Mouse (Mus musculus): ENCODE measurements around the gene Pfkp. TPM values are rescaled to one million over a fixed set of nuclear protein-coding genes. Genes with fewer than 3 reads are reported as not detected.
A peak's percentile ranks its signal among the peaks of the same experiment; 100 is the strongest.

Gene Pfkp
- polyA plus RNA-seq, 1 experiment from 2014 or later = 348 TPM

- Histone ChIP-seq H3K36me3 (replicated peaks; ENCODE audit: control insufficient read depth, insufficient read depth) (no peaks in the 10 kb centered on the region), H3K27me3 (ENCODE audit: control insufficient read depth, insufficient read depth, low read length) (no peaks in the 10 kb centered on the region), H3K9ac (no peak overlapping the region), H3K27ac (no peak overlapping the region), H3K4me2 (replicated peaks) (peak overlapping the region; percentile 96; the same call in 1 of the 2 replicates), H3K4me1 (replicated peaks; ENCODE audit: control insufficient read depth, insufficient read depth, low read length) (no peaks in the 10 kb centered on the region; the same call in 1 of the 2 replicates), H3K9me3 (ENCODE audit: control insufficient read depth, low read length) (no peaks in the 10 kb centered on the region), H3K4me3 (replicated peaks; ENCODE audit: low read length) (no peak overlapping the region)
- WGBS = 68% methylated on average over 3 of the region's 3 CpGs
- ATAC-seq (ENCODE audit: low FRiP score) (no peak), DNase-seq (ENCODE audit: low spot score) (no peak)
Observed at GRCm38 (mm10) chr13:6649542-6649941, 965 bp upstream of the Pfkp start.

- Histone ChIP-seq H3K27me3 (ENCODE audit: control insufficient read depth, insufficient read depth, low read length) (no peaks in the 10 kb centered on the region), H3K4me1 (replicated peaks; ENCODE audit: control insufficient read depth, insufficient read depth, low read length) (no peaks in the 10 kb centered on the region; the same call in 1 of the 2 replicates), H3K9me3 (ENCODE audit: control insufficient read depth, low read length) (no peaks in the 10 kb centered on the region), H3K36me3 (replicated peaks; ENCODE audit: control insufficient read depth, insufficient read depth) (no peaks in the 10 kb centered on the region), H3K9ac (peak overlapping the region; percentile 77), H3K27ac (peak overlapping the region; percentile 72), H3K4me2 (replicated peaks) (peak overlapping the region; percentile 96), H3K4me3 (replicated peaks; ENCODE audit: low read length) (peak overlapping the region; percentile 70)
- ATAC-seq (ENCODE audit: low FRiP score) = peak; percentile 53
- under 1% methylated on average over 27 of the region's 28 CpGs for WGBS
- DNase-seq (ENCODE audit: low spot score) = no peak
Observed at GRCm38 (mm10) chr13:6647992-6648668, 447 bp downstream of the Pfkp start.

- under 1% methylated on average over 39 of the region's 39 CpGs for WGBS
- Histone ChIP-seq H3K4me3 (replicated peaks; ENCODE audit: low read length) (peak overlapping the region; percentile 70), H3K4me1 (replicated peaks; ENCODE audit: control insufficient read depth, insufficient read depth, low read length) (no peaks in the 10 kb centered on the region; the same call in 1 of the 2 replicates), H3K27me3 (ENCODE audit: control insufficient read depth, insufficient read depth, low read length) (no peaks in the 10 kb centered on the region), H3K4me2 (replicated peaks) (peak overlapping the region; percentile 96), H3K9ac (peak overlapping the region; percentile 77), H3K9me3 (ENCODE audit: control insufficient read depth, low read length) (no peaks in the 10 kb centered on the region), H3K36me3 (replicated peaks; ENCODE audit: control insufficient read depth, insufficient read depth) (no peaks in the 10 kb centered on the region), H3K27ac (peak overlapping the region; percentile 72)
- DNase-seq (ENCODE audit: low spot score) (peak; percentile 63), ATAC-seq (ENCODE audit: low FRiP score) (peak; percentile 70)
Observed at GRCm38 (mm10) chr13:6647067-6647991, 1.2 kb downstream of the Pfkp start.

- H3K9me3 ChIP-seq (ENCODE audit: control insufficient read depth, low read length) = no peaks in the 10 kb centered on the region
- H3K27ac ChIP-seq = peak overlapping the region; percentile 72; the same call in 1 of the 2 replicates
- H3K4me3 ChIP-seq (replicated peaks; ENCODE audit: low read length) = peak overlapping the region; percentile 70
- H3K4me1 ChIP-seq (replicated peaks; ENCODE audit: control insufficient read depth, insufficient read depth, low read length) = no peaks in the 10 kb centered on the region; the same call in 1 of the 2 replicates
- no peaks in the 10 kb centered on the region for H3K36me3 ChIP-seq (replicated peaks; ENCODE audit: control insufficient read depth, insufficient read depth)
- peak overlapping the region; percentile 77 for H3K9ac ChIP-seq
- ATAC-seq (ENCODE audit: low FRiP score) (no peak), DNase-seq (ENCODE audit: low spot score) (no peak)
- no peaks in the 10 kb centered on the region for H3K27me3 ChIP-seq (ENCODE audit: control insufficient read depth, insufficient read depth, low read length)
- peak overlapping the region; percentile 96 for H3K4me2 ChIP-seq (replicated peaks)
- WGBS = 41% methylated on average over 3 of the region's 3 CpGs
Observed at GRCm38 (mm10) chr13:6646674-6647066, 1.9 kb downstream of the Pfkp start.

- Histone ChIP-seq H3K9me3 (ENCODE audit: control insufficient read depth, low read length) (no peaks in the 10 kb centered on the region), H3K36me3 (replicated peaks; ENCODE audit: control insufficient read depth, insufficient read depth) (no peaks in the 10 kb centered on the region), H3K27me3 (ENCODE audit: control insufficient read depth, insufficient read depth, low read length) (no peaks in the 10 kb centered on the region), H3K9ac (peak overlapping the region; percentile 77), H3K4me3 (replicated peaks; ENCODE audit: low read length) (peak overlapping the region; percentile 70), H3K4me1 (replicated peaks; ENCODE audit: control insufficient read depth, insufficient read depth, low read length) (no peaks in the 10 kb centered on the region; the same call in 1 of the 2 replicates), H3K27ac (no peak overlapping the region), H3K4me2 (replicated peaks) (peak overlapping the region; percentile 96)
- WGBS = 75% methylated on average over 2 of the region's 2 CpGs
- ATAC-seq (ENCODE audit: low FRiP score) (no peak), DNase-seq (ENCODE audit: low spot score) (no peak)
Observed at GRCm38 (mm10) chr13:6646266-6646665, 2.3 kb downstream of the Pfkp start.

GRCm38 (mm10) chr13:6643968-6644367 lies 4.6 kb downstream of the Pfkp start:
- H3K9ac ChIP-seq = no peak overlapping the region

GRCm38 (mm10) chr13:6643026-6643425 lies 5.6 kb downstream of the Pfkp start:
- ATAC-seq (ENCODE audit: low FRiP score) = no peak
- no peaks in the 10 kb centered on the region; the same call in 1 of the 2 replicates for H3K4me1 ChIP-seq (replicated peaks; ENCODE audit: control insufficient read depth, insufficient read depth, low read length)
- DNase-seq (ENCODE audit: low spot score) = no peak
- H3K4me2 ChIP-seq (replicated peaks) = no peak overlapping the region
- no peak overlapping the region for H3K27ac ChIP-seq
- WGBS = 91% methylated on average over 4 of the region's 4 CpGs
- H3K36me3 ChIP-seq (replicated peaks; ENCODE audit: control insufficient read depth, insufficient read depth) = no peaks in the 10 kb centered on the region
- H3K9me3 ChIP-seq (ENCODE audit: control insufficient read depth, low read length) = no peaks in the 10 kb centered on the region
- H3K27me3 ChIP-seq (ENCODE audit: control insufficient read depth, insufficient read depth, low read length) = no peaks in the 10 kb centered on the region
- no peak overlapping the region for H3K4me3 ChIP-seq (replicated peaks; ENCODE audit: low read length)
- no peak overlapping the region for H3K9ac ChIP-seq

More at GRCm38 (mm10) chr13:6643968-6644367, 4.6 kb downstream of the Pfkp start:
- WGBS = 92% methylated on average over 5 of the region's 5 CpGs
- no peak overlapping the region for H3K27ac ChIP-seq
- no peak overlapping the region for H3K4me2 ChIP-seq (replicated peaks)
- no peaks in the 10 kb centered on the region for H3K27me3 ChIP-seq (ENCODE audit: control insufficient read depth, insufficient read depth, low read length)
- H3K4me1 ChIP-seq (replicated peaks; ENCODE audit: control insufficient read depth, insufficient read depth, low read length) = no peaks in the 10 kb centered on the region; the same call in 1 of the 2 replicates
- no peak for ATAC-seq (ENCODE audit: low FRiP score)
- no peak overlapping the region for H3K4me3 ChIP-seq (replicated peaks; ENCODE audit: low read length)
- H3K9me3 ChIP-seq (ENCODE audit: control insufficient read depth, low read length) = no peaks in the 10 kb centered on the region
- no peak for DNase-seq (ENCODE audit: low spot score)
- no peaks in the 10 kb centered on the region for H3K36me3 ChIP-seq (replicated peaks; ENCODE audit: control insufficient read depth, insufficient read depth)

- Histone ChIP-seq H3K4me2 (replicated peaks) (no peak overlapping the region), H3K27me3 (ENCODE audit: control insufficient read depth, insufficient read depth, low read length) (no peaks in the 10 kb centered on the region), H3K27ac (no peak overlapping the region), H3K4me1 (replicated peaks; ENCODE audit: control insufficient read depth, insufficient read depth, low read length) (no peaks in the 10 kb centered on the region; the same call in 1 of the 2 replicates), H3K4me3 (replicated peaks; ENCODE audit: low read length) (no peak overlapping the region), H3K36me3 (replicated peaks; ENCODE audit: control insufficient read depth, insufficient read depth) (no peaks in the 10 kb centered on the region), H3K9me3 (ENCODE audit: control insufficient read depth, low read length) (no peaks in the 10 kb centered on the region), H3K9ac (no peak overlapping the region)
- ATAC-seq (ENCODE audit: low FRiP score) = no peak
- DNase-seq (ENCODE audit: low spot score) = no peak
- WGBS = 89% methylated on average over 5 of the region's 5 CpGs
Observed at GRCm38 (mm10) chr13:6642453-6642852, 6.1 kb downstream of the Pfkp start.

GRCm38 (mm10) chr13:6641497-6641896 lies 7.1 kb downstream of the Pfkp start:
- Histone ChIP-seq H3K36me3 (replicated peaks; ENCODE audit: control insufficient read depth, insufficient read depth) (no peaks in the 10 kb centered on the region), H3K27me3 (ENCODE audit: control insufficient read depth, insufficient read depth, low read length) (no peaks in the 10 kb centered on the region), H3K4me1 (replicated peaks; ENCODE audit: control insufficient read depth, insufficient read depth, low read length) (no peaks in the 10 kb centered on the region; the same call in 1 of the 2 replicates), H3K4me3 (replicated peaks; ENCODE audit: low read length) (no peak overlapping the region), H3K9ac (no peak overlapping the region), H3K4me2 (replicated peaks) (no peak overlapping the region), H3K9me3 (ENCODE audit: control insufficient read depth, low read length) (no peaks in the 10 kb centered on the region), H3K27ac (no peak overlapping the region)
- DNase-seq (ENCODE audit: low spot score) (no peak), ATAC-seq (ENCODE audit: low FRiP score) (no peak)
- WGBS = 93% methylated on average over 1 of the region's 1 CpGs
